Mouse (Mus musculus) forebrain, embryonic 10.5 days (tissue): ENCODE measurements around the gene Kcnk5. TPM values are rescaled to one million over a fixed set of nuclear protein-coding genes. Genes with fewer than 3 reads are reported as not detected.

Experiments used
- polyA plus RNA-seq: library from polyadenylated mRNA; unstranded; fragments of >200 nt; fragmentation: Nextera tagmentation; extraction: Ambion mirVana; gene quantifications from 2 replicates; pipeline ENCODE4 v1.2.1, GENCODE M21; 2016

Gene Kcnk5
- polyA plus RNA-seq, 1 experiment from 2014 or later, result 16.1 TPM

Other genes with a start within 250 kb of the Kcnk5 start
- gene Gng2, start 204.2 kb downstream of the Kcnk5 start, polyA plus RNA-seq, result 81.0 and 86.1 TPM in 2 replicates
- gene Saysd1, start 43.3 kb downstream of the Kcnk5 start, polyA plus RNA-seq, result 10.9 and 11.9 TPM in 2 replicates
- not detected in 2 replicates for gene Kcnk16, start 87.4 kb upstream of the Kcnk5 start, polyA plus RNA-seq
- 9.9 and 12.0 TPM in 2 replicates for gene Nudt13, start 112.9 kb upstream of the Kcnk5 start, polyA plus RNA-seq
- gene Ecd, start 166.3 kb upstream of the Kcnk5 start, polyA plus RNA-seq, result 79.2 and 81.1 TPM in 2 replicates
- gene Fam149b, start 166.4 kb upstream of the Kcnk5 start, polyA plus RNA-seq, result 45.7 and 48.3 TPM in 2 replicates
- 374 and 381 TPM in 2 replicates for gene Dnajc9, start 207.1 kb upstream of the Kcnk5 start, polyA plus RNA-seq
- gene Mrps16, start 211.8 kb upstream of the Kcnk5 start, polyA plus RNA-seq, result 78.0 and 78.5 TPM in 2 replicates